ENCODE assay signal across 7 mouse cellular contexts in the genomic region with DNA sequence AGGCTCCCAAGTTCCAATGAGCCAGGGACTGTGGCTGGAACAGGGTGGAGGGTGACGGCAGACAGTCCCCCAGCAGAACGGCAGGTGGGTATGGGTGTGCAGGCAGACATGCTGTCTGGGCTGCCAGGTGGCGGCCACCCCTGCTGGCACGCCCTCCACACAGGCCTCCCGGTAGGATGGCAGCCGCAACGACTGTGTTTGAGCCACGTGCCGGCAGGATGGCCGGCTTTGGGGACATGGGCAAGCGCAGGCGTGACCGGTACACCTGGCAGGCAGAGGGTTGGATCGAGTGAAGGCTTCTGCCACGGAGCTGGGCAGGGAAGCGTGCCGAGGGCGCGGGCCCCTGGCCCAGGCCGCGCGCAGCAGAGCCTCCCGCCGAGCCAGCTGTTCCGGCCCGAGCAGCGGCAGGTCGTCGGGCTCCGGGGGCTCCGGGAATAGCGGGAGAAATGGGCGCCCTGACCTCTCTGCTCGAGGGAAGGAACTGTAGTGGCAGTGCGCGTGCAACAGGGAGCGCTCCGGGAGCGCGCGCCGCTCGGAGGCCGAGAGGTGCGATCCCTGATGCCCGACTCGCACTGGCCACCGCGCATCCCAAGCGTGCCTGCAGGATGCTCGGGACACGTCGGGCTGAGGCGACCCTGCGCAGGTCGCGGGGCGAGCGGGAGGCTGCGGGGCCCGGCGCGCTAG. TPM values are rescaled to one million over a fixed set of nuclear protein-coding genes. Genes with fewer than 3 reads are reported as not detected.
DNase-seq lines count a peak whose midpoint lies in the region; ATAC-seq and TF ChIP-seq lines count a peak whose summit lies in the region.

No protein-coding gene starts in this region.

- no peak overlapping the region for H3K27ac ChIP-seq in lung, embryonic 15.5 days
- no peak overlapping the region for H3K27ac ChIP-seq in embryonic facial prominence, embryonic 15.5 days (replicated peaks)
- H3K27ac ChIP-seq in intestine, embryonic 14.5 days (ENCODE audit: low read depth) = no peak overlapping the region
- no peak overlapping the region for H3K27ac ChIP-seq in midbrain, postnatal 0 days (ENCODE audit: low read depth, low read length)

- no peaks in the 10 kb centered on the region for H3K36me3 ChIP-seq in lung, embryonic 15.5 days
- 0 out of 2 replicates have a peak, but pooled peaks cover under 1% of the 10 kb centered on the region for H3K36me3 ChIP-seq in embryonic facial prominence, embryonic 15.5 days
- H3K36me3 ChIP-seq in intestine, embryonic 14.5 days (ENCODE audit: control insufficient read depth, insufficient read depth, low read length) = no peaks in the 10 kb centered on the region
- H3K36me3 ChIP-seq in midbrain, postnatal 0 days (ENCODE audit: insufficient read depth, low read length) = peaks cover 6% of the 10 kb centered on the region

- H3K9ac ChIP-seq in lung, embryonic 15.5 days = no peak overlapping the region
- H3K9ac ChIP-seq in embryonic facial prominence, embryonic 15.5 days = no peak overlapping the region
- H3K9ac ChIP-seq in intestine, embryonic 14.5 days (ENCODE audit: low read length) = 0 out of 2 replicates have a peak overlapping the region, but pooled peaks have one; percentile 10
- peak overlapping the region; percentile 54 for H3K9ac ChIP-seq in midbrain, postnatal 0 days (replicated peaks; ENCODE audit: low read length, poor library complexity, severe bottlenecking)

- no peak for DNase-seq in lung, adult 2 months
- no peak for DNase-seq in intestine, embryonic 14.5 days (ENCODE audit: low spot score)
- no peak for DNase-seq in midbrain, postnatal 0 days (ENCODE audit: low spot score)
- DNase-seq in thymus, postnatal 4 days = no peak
- DNase-seq in thymus, adult 18-20 months = no peak

- no peak for TF ChIP-seq CTCF in lung, adult 2 months (IDR thresholded peaks at IDR 0.05; ENCODE audit: insufficient read depth, low read length)
- TF ChIP-seq CTCF in midbrain, postnatal 0 days (IDR thresholded peaks at IDR 0.05) = peak; percentile 44; the same call in 1 of the 2 replicates

- peaks cover 10% of the 10 kb centered on the region for H3K4me1 ChIP-seq in lung, embryonic 15.5 days
- 0 out of 2 replicates have a peak, but pooled peaks cover 3% of the 10 kb centered on the region for H3K4me1 ChIP-seq in lung, adult 2 months (ENCODE audit: control insufficient read depth, insufficient read depth, low read length)
- peaks cover 12% of the 10 kb centered on the region for H3K4me1 ChIP-seq in embryonic facial prominence, embryonic 15.5 days
- H3K4me1 ChIP-seq in intestine, embryonic 14.5 days (replicated peaks; ENCODE audit: control insufficient read depth, insufficient read depth, low read length) = peaks cover 9% of the 10 kb centered on the region
- H3K4me1 ChIP-seq in midbrain, postnatal 0 days (ENCODE audit: insufficient read depth, low read length) = no peaks in the 10 kb centered on the region; the same call in none of the 2 replicates

- H3K9me3 ChIP-seq in lung, embryonic 15.5 days = no peaks in the 10 kb centered on the region
- H3K9me3 ChIP-seq in embryonic facial prominence, embryonic 15.5 days (replicated peaks) = no peaks in the 10 kb centered on the region
- H3K9me3 ChIP-seq in intestine, embryonic 14.5 days (ENCODE audit: control insufficient read depth, low read length) = no peaks in the 10 kb centered on the region
- H3K9me3 ChIP-seq in midbrain, postnatal 0 days (ENCODE audit: low read length) = no peaks in the 10 kb centered on the region

- no peak; the same call in 1 of the 2 replicates for ATAC-seq in lung, embryonic 15.5 days (ENCODE audit: borderline replicate concordance, extremely low read depth, low FRiP score, low TSS enrichment)
- ATAC-seq in embryonic facial prominence, embryonic 15.5 days (ENCODE audit: insufficient number of reproducible peaks, low FRiP score, low TSS enrichment, low read depth) = no peak
- no peak for ATAC-seq in intestine, embryonic 14.5 days (replicated peaks; ENCODE audit: low FRiP score, low TSS enrichment, low read depth)
- ATAC-seq in midbrain, postnatal 0 days (ENCODE audit: low FRiP score) = no peak; the same call in 1 of the 2 replicates

- WGBS in lung, embryonic 15.5 days = 3% methylated on average over 59 of the region's 63 CpGs
- 4% methylated on average over 63 of the region's 63 CpGs for WGBS in lung, adult 2 months
- WGBS in embryonic facial prominence, embryonic 15.5 days = 3% methylated on average over 62 of the region's 63 CpGs
- 3% methylated on average over 62 of the region's 63 CpGs for WGBS in intestine, embryonic 14.5 days
- WGBS in midbrain, postnatal 0 days = 2% methylated on average over 58 of the region's 63 CpGs

- TF ChIP-seq POLR2A in lung, adult 2 months (IDR thresholded peaks at IDR 0.05; ENCODE audit: borderline replicate concordance, extremely low read depth, low read depth, low read length) = no peak

- H3K4me3 ChIP-seq in lung, embryonic 15.5 days = peak overlapping the region; percentile 34
- no peak overlapping the region for H3K4me3 ChIP-seq in lung, adult 2 months (replicated peaks; ENCODE audit: extremely low read depth, low read depth, low read length)
- peak overlapping the region; percentile 43 for H3K4me3 ChIP-seq in embryonic facial prominence, embryonic 15.5 days (replicated peaks)
- peak overlapping the region; percentile 41 for H3K4me3 ChIP-seq in intestine, embryonic 14.5 days (ENCODE audit: low read depth, low read length)
- H3K4me3 ChIP-seq in midbrain, postnatal 0 days (ENCODE audit: low read depth, low read length) = peak overlapping the region; percentile 45

- H3K27me3 ChIP-seq in lung, embryonic 15.5 days = peaks cover 88% of the 10 kb centered on the region
- H3K27me3 ChIP-seq in embryonic facial prominence, embryonic 15.5 days = peaks cover 78% of the 10 kb centered on the region
- peaks cover 55% of the 10 kb centered on the region for H3K27me3 ChIP-seq in intestine, embryonic 14.5 days (replicated peaks; ENCODE audit: control insufficient read depth, insufficient read depth, low read length)
- H3K27me3 ChIP-seq in midbrain, postnatal 0 days (ENCODE audit: insufficient read depth, low read length) = peaks cover 29% of the 10 kb centered on the region

- H3K4me2 ChIP-seq in lung, embryonic 15.5 days = peak overlapping the region; percentile 59
- H3K4me2 ChIP-seq in embryonic facial prominence, embryonic 15.5 days (replicated peaks) = peak overlapping the region; percentile 84
- H3K4me2 ChIP-seq in intestine, embryonic 14.5 days (ENCODE audit: low read length) = peak overlapping the region; percentile 77
- peak overlapping the region; percentile 81 for H3K4me2 ChIP-seq in midbrain, postnatal 0 days (ENCODE audit: low read depth, low read length, poor library complexity, severe bottlenecking)

RNA-seq across cellular contexts. Expression of a gene that starts 17.2 kb away (rescaled TPM):
- 0.05 and 0.08 TPM in 2 replicates for polyA plus RNA-seq in lung, embryonic 15.5 days (2015; fragmentation: Nextera tagmentation; extraction: Ambion mirVana)
- polyA plus RNA-seq in lung, adult 2 months (2012; rRNA removed) = 4.8 and 6.5 TPM in 2 replicates
- polyA plus RNA-seq in embryonic facial prominence, embryonic 15.5 days (2015; fragmentation: Nextera tagmentation; extraction: Ambion mirVana) = 0.05 TPM in 1 of 2 replicates, not detected in the other
- polyA plus RNA-seq in intestine, embryonic 14.5 days (2014; fragmentation: Nextera tagmentation; extraction: Ambion mirVana) = not detected in 2 replicates
- total RNA-seq in midbrain, postnatal 0 days (2014; rRNA removed) = 2.9 and 4.1 TPM in 2 replicates
- 0.59 and 0.75 TPM in 2 replicates for polyA plus RNA-seq in midbrain, postnatal 0 days (2015; fragmentation: Nextera tagmentation; extraction: Ambion mirVana)

RNA-seq across cellular contexts. Expression of a gene that starts 27.0 kb away (rescaled TPM):
- polyA plus RNA-seq in lung, embryonic 15.5 days (2015; fragmentation: Nextera tagmentation; extraction: Ambion mirVana) = 14.6 and 15.8 TPM in 2 replicates
- polyA plus RNA-seq in lung, adult 2 months (2012; rRNA removed) = 11.1 and 13.0 TPM in 2 replicates
- 16.0 and 17.0 TPM in 2 replicates for polyA plus RNA-seq in embryonic facial prominence, embryonic 15.5 days (2015; fragmentation: Nextera tagmentation; extraction: Ambion mirVana)
- polyA plus RNA-seq in intestine, embryonic 14.5 days (2014; fragmentation: Nextera tagmentation; extraction: Ambion mirVana) = 11.3 and 14.2 TPM in 2 replicates
- 17.7 and 18.8 TPM in 2 replicates for total RNA-seq in midbrain, postnatal 0 days (2014; rRNA removed)
- 14.8 and 16.7 TPM in 2 replicates for polyA plus RNA-seq in midbrain, postnatal 0 days (2015; fragmentation: Nextera tagmentation; extraction: Ambion mirVana)

RNA-seq across cellular contexts. Expression of a gene that starts 47.6 kb away (rescaled TPM):
- 0.30 and 0.32 TPM in 2 replicates for polyA plus RNA-seq in lung, embryonic 15.5 days (2015; fragmentation: Nextera tagmentation; extraction: Ambion mirVana)
- polyA plus RNA-seq in lung, adult 2 months (2012; rRNA removed) = 2.8 and 3.8 TPM in 2 replicates
- 0.60 and 0.66 TPM in 2 replicates for polyA plus RNA-seq in embryonic facial prominence, embryonic 15.5 days (2015; fragmentation: Nextera tagmentation; extraction: Ambion mirVana)
- polyA plus RNA-seq in intestine, embryonic 14.5 days (2014; fragmentation: Nextera tagmentation; extraction: Ambion mirVana) = 1.4 and 1.6 TPM in 2 replicates
- 10.2 and 10.6 TPM in 2 replicates for total RNA-seq in midbrain, postnatal 0 days (2014; rRNA removed)
- polyA plus RNA-seq in midbrain, postnatal 0 days (2015; fragmentation: Nextera tagmentation; extraction: Ambion mirVana) = 1.4 and 1.6 TPM in 2 replicates

RNA-seq across cellular contexts. Expression of a gene that starts 57.1 kb away (rescaled TPM):
- not detected in 2 replicates for polyA plus RNA-seq in lung, embryonic 15.5 days (2015; fragmentation: Nextera tagmentation; extraction: Ambion mirVana)
- 8.3 TPM in 1 of 2 replicates, not detected in the other for polyA plus RNA-seq in lung, adult 2 months (2012; rRNA removed)
- polyA plus RNA-seq in embryonic facial prominence, embryonic 15.5 days (2015; fragmentation: Nextera tagmentation; extraction: Ambion mirVana) = 0.21 and 0.32 TPM in 2 replicates
- polyA plus RNA-seq in intestine, embryonic 14.5 days (2014; fragmentation: Nextera tagmentation; extraction: Ambion mirVana) = not detected in 2 replicates
- 0.05 and 1.5 TPM in 2 replicates for total RNA-seq in midbrain, postnatal 0 days (2014; rRNA removed)
- polyA plus RNA-seq in midbrain, postnatal 0 days (2015; fragmentation: Nextera tagmentation; extraction: Ambion mirVana) = 0.15 and 0.22 TPM in 2 replicates

Comparison
In these comparisons a context has a peak if more than half of its experiments do, and no peak if none do; other contexts are left out.
1. H3K9ac ChIP-seq: peak in intestine, embryonic 14.5 days (single experiment) and midbrain, postnatal 0 days (single experiment); none in lung, embryonic 15.5 days (single experiment) and embryonic facial prominence, embryonic 15.5 days (single experiment).
2. Peak in every context shown above with its lines, with median percentiles within 50 percentile points of each other: H3K4me2 ChIP-seq.